Mouse (Mus musculus) MEL (cell line): ENCODE data around the gene Gabrb3. TPM values are rescaled to one million over a fixed set of nuclear protein-coding genes. Genes with fewer than 3 reads are reported as not detected.

Source experiments
- DNase-seq: peaks from one replicate; pipeline ENCODE4 v3.0.0; 2011; ENCODE audit warnings: low read depth, low spot score
- H3K27ac ChIP-seq: 2 replicates; pipeline ENCODE4 v1.5.1; 2012; ENCODE audit warnings: low read depth, mild to moderate bottlenecking, control low read depth, low read length, moderate library complexity; ENCODE audit not compliant: control insufficient read depth
- H3K27me3 ChIP-seq, 2 experiments: fragments of 150-350 bp in 1 of 2; sonication (generic) in 1 of 2; 2 replicates each; pipeline ENCODE4 v1.6.1; 2012; ENCODE audit warnings: low read length in 2 of 2, mild to moderate bottlenecking in 2 of 2, improper control_type of control experiment in 1 of 2, moderate library complexity in 1 of 2; ENCODE audit not compliant: insufficient read depth in 2 of 2, control insufficient read depth in 1 of 2
- H3K36me3 ChIP-seq, 2 experiments: 2 replicates each; pipeline ENCODE4 v1.6.1; 2012 to 2014; ENCODE audit warnings: low read length in 2 of 2, improper control_type of control experiment in 1 of 2, inconsistent platforms in 1 of 2, mild to moderate bottlenecking in 1 of 2; ENCODE audit not compliant: insufficient read depth in 2 of 2, control insufficient read depth in 1 of 2
- H3K4me1 ChIP-seq, 2 experiments: fragments of 150-350 bp in 1 of 2; sonication (generic) in 1 of 2; 2 replicates each; pipeline ENCODE4 v1.6.1; 2012; ENCODE audit warnings: low read length in 2 of 2, improper control_type of control experiment in 1 of 2, mild to moderate bottlenecking in 1 of 2; ENCODE audit not compliant: insufficient read depth in 2 of 2, control insufficient read depth in 1 of 2
- H3K4me3 ChIP-seq, 2 experiments: fragments of 150-350 bp in 1 of 2; sonication (generic) in 1 of 2; 2 replicates each; pipeline ENCODE4 v1.5.1; 2012; ENCODE audit warnings: low read depth in 2 of 2, low read length in 2 of 2, mild to moderate bottlenecking in 2 of 2, moderate library complexity in 2 of 2, control low read depth in 1 of 2, improper control_type of control experiment in 1 of 2; ENCODE audit not compliant: control insufficient read depth in 1 of 2, insufficient read depth in 1 of 2
- H3K79me2 ChIP-seq: 2 replicates; pipeline ENCODE4 v1.6.1; 2012; ENCODE audit warnings: mild to moderate bottlenecking, low read length, moderate library complexity; ENCODE audit not compliant: control insufficient read depth, poor library complexity, insufficient read depth
- H3K9ac ChIP-seq: 2 replicates; pipeline ENCODE4 v1.6.1; 2012; ENCODE audit warnings: low read depth, mild to moderate bottlenecking, control low read depth, low read length, moderate library complexity; ENCODE audit not compliant: control insufficient read depth, poor library complexity, severe bottlenecking
- H3K9me3 ChIP-seq: fragments of 150-350 bp; sonication (generic); replicated peaks from 2 replicates; pipeline ENCODE4 v1.6.1; 2012; ENCODE audit warnings: mild to moderate bottlenecking, low read length, improper control_type of control experiment, moderate library complexity; ENCODE audit not compliant: insufficient read depth
- BHLHE40 ChIP-seq: IDR thresholded peaks from 2 replicates; pipeline ENCODE4 v1.6.1; 2012; ENCODE audit warnings: low read depth, mild to moderate bottlenecking, inconsistent platforms, low read length, improper control_type of control experiment, borderline replicate concordance
- CHD1 ChIP-seq: IDR thresholded peaks from 2 replicates; pipeline ENCODE4 v1.6.1; 2012; ENCODE audit warnings: low read depth, mild to moderate bottlenecking, inconsistent platforms, low read length, improper control_type of control experiment
- ELF1 ChIP-seq: IDR thresholded peaks from 2 replicates; pipeline ENCODE4 v1.6.1; 2014; ENCODE audit warnings: low read depth, mild to moderate bottlenecking, inconsistent platforms, low read length, improper control_type of control experiment, moderate library complexity
- ETS1 ChIP-seq: IDR thresholded peaks from 2 replicates; pipeline ENCODE4 v1.6.1; 2012; ENCODE audit warnings: low read depth, mild to moderate bottlenecking, inconsistent platforms, low read length, improper control_type of control experiment, moderate library complexity
- GATA1 ChIP-seq: IDR thresholded peaks from 2 replicates; pipeline ENCODE4 v1.6.1; 2011; ENCODE audit warnings: low read depth, low read length, improper control_type of control experiment
- HCFC1 ChIP-seq: IDR thresholded peaks from 2 replicates; pipeline ENCODE4 v1.6.1; 2012; ENCODE audit warnings: low read depth, mild to moderate bottlenecking, inconsistent platforms, low read length, improper control_type of control experiment, moderate library complexity
- JUND ChIP-seq: IDR thresholded peaks from 2 replicates; pipeline ENCODE4 v1.6.1; 2011; ENCODE audit warnings: low read depth, mild to moderate bottlenecking, improper control_type of control experiment, low read length
- KAT2A ChIP-seq: conservative IDR thresholded peaks from 2 replicates; pipeline ENCODE4 v1.6.1; 2012; ENCODE audit warnings: low read depth, low read length, improper control_type of control experiment, inconsistent platforms
- MAX ChIP-seq: IDR thresholded peaks from 2 replicates; pipeline ENCODE4 v1.6.1; 2011; ENCODE audit warnings: low read length, improper control_type of control experiment
- MAZ ChIP-seq: IDR thresholded peaks from 2 replicates; pipeline ENCODE4 v1.6.1; 2012; ENCODE audit warnings: low read depth, mild to moderate bottlenecking, inconsistent platforms, low read length, improper control_type of control experiment
- MXI1 ChIP-seq: IDR thresholded peaks from 2 replicates; pipeline ENCODE4 v1.6.1; 2011; ENCODE audit warnings: mild to moderate bottlenecking, low read depth, low read length, improper control_type of control experiment
- MYB ChIP-seq: IDR thresholded peaks from 2 replicates; pipeline ENCODE4 v1.6.1; 2011; ENCODE audit warnings: mild to moderate bottlenecking, low read depth, low read length, improper control_type of control experiment
- MYC ChIP-seq: IDR thresholded peaks from 2 replicates; pipeline ENCODE4 v1.6.1; 2011; ENCODE audit warnings: low read depth, mild to moderate bottlenecking, low read length, improper control_type of control experiment, moderate library complexity
- NELFE ChIP-seq: IDR thresholded peaks from 2 replicates; pipeline ENCODE4 v1.6.1; 2011; ENCODE audit warnings: low read depth, low read length, improper control_type of control experiment
- NRF1 ChIP-seq: IDR thresholded peaks from 2 replicates; pipeline ENCODE4 v1.6.1; 2014; ENCODE audit warnings: low read depth, mild to moderate bottlenecking, inconsistent platforms, low read length, improper control_type of control experiment, moderate library complexity; ENCODE audit not compliant: poor library complexity, insufficient read depth, severe bottlenecking
- POLR2A ChIP-seq, 2 experiments: IDR thresholded peaks; 2 replicates each; pipeline ENCODE4 v1.6.1; 2011 to 2012; ENCODE audit warnings: low read length in 2 of 2, mild to moderate bottlenecking in 2 of 2, control low read depth in 1 of 2, improper control_type of control experiment in 1 of 2, low read depth in 1 of 2, moderate library complexity in 1 of 2; ENCODE audit not compliant: control insufficient read depth in 1 of 2, insufficient read depth in 1 of 2, poor library complexity in 1 of 2
- POLR2AphosphoS5 ChIP-seq: IDR thresholded peaks from 2 replicates; pipeline ENCODE4 v1.6.1; 2012; ENCODE audit warnings: low read depth, borderline replicate concordance, mild to moderate bottlenecking, inconsistent platforms, low read length, moderate library complexity, mixed read lengths
- RAD21 ChIP-seq: IDR thresholded peaks from 2 replicates; pipeline ENCODE4 v1.6.1; 2011; ENCODE audit warnings: mild to moderate bottlenecking, low read depth, low read length, improper control_type of control experiment
- SIN3A ChIP-seq: IDR thresholded peaks from 2 replicates; pipeline ENCODE4 v1.6.1; 2012; ENCODE audit warnings: low read length, improper control_type of control experiment, inconsistent platforms
- SMC3 ChIP-seq: IDR thresholded peaks from 2 replicates; pipeline ENCODE4 v1.6.1; 2011; ENCODE audit warnings: low read depth, low read length, improper control_type of control experiment
- TAL1 ChIP-seq: IDR thresholded peaks from 2 replicates; pipeline ENCODE4 v1.6.1; 2012; ENCODE audit warnings: mild to moderate bottlenecking, inconsistent platforms, low read length, moderate library complexity, mixed read lengths
- UBTF ChIP-seq: IDR thresholded peaks from 2 replicates; pipeline ENCODE4 v1.6.1; 2012; ENCODE audit warnings: low read depth, mild to moderate bottlenecking, inconsistent platforms, low read length, improper control_type of control experiment, moderate library complexity, borderline replicate concordance; ENCODE audit not compliant: insufficient read depth
- USF2 ChIP-seq, 2 experiments: IDR thresholded peaks; 2 replicates each; pipeline ENCODE4 v1.6.1; 2011 to 2012; ENCODE audit warnings: improper control_type of control experiment in 2 of 2, low read length in 2 of 2, borderline replicate concordance in 1 of 2, inconsistent platforms in 1 of 2, low read depth in 1 of 2, mild to moderate bottlenecking in 1 of 2; ENCODE audit not compliant: insufficient read depth in 1 of 2
- ZKSCAN1 ChIP-seq: IDR thresholded peaks from 2 replicates; pipeline ENCODE4 v1.6.1; 2012; ENCODE audit warnings: low read depth, mild to moderate bottlenecking, inconsistent platforms, low read length, improper control_type of control experiment, moderate library complexity
- ZNF384 ChIP-seq: IDR thresholded peaks from 2 replicates; pipeline ENCODE4 v1.6.1; 2012; ENCODE audit warnings: low read depth, mild to moderate bottlenecking, inconsistent platforms, low read length, improper control_type of control experiment
- polyA plus RNA-seq, 2 experiments: library from polyadenylated mRNA; stranded (reverse) in 1 of 2; unstranded in 1 of 2; fragments of >175 nt in 1 of 2; fragments of >200 nt in 1 of 2; gene quantifications; 2 replicates each; pipeline versions ENCODE4 v1.2.1 to v1.2.4; 2012; ENCODE audit warnings: low replicate concordance in 2 of 2, low read depth in 1 of 2; ENCODE audit not compliant: insufficient read length in 2 of 2, insufficient read depth in 1 of 2, missing spikeins in 1 of 2
- total RNA-seq: library from RNA; depleted of rRNA; stranded (reverse); fragments of 300-350 nt; gene quantifications from 2 replicates; pipeline ENCODE4 v1.2.3, GENCODE M21; 2012

Gene Gabrb3
- total and polyA plus RNA-seq, 3 experiments = not detected

GRCm38 (mm10) chr7:57491795-57492194 is 72.3 kb downstream of the Gabrb3 start:
- no peaks in the 10 kb centered on the region for H3K9me3 ChIP-seq
- H3K9ac ChIP-seq = no peak overlapping the region
- no peak overlapping the region for H3K4me3 ChIP-seq
- no peaks in the 10 kb centered on the region for H3K27me3 ChIP-seq
- no peaks in the 10 kb centered on the region for H3K4me1 ChIP-seq
- no peaks in the 10 kb centered on the region for H3K36me3 ChIP-seq
- no peak for DNase-seq
- H3K27ac ChIP-seq = no peak overlapping the region
- TF ChIP-seq ZNF384 = no peak
- TF ChIP-seq ETS1 = no peak
- TF ChIP-seq JUND = no peak
- no peak for TF ChIP-seq MYB
- no peak for TF ChIP-seq USF2 (IDR thresholded peaks at IDR 0.05; ENCODE audit: borderline replicate concordance in 1 of 2, insufficient read depth in 1 of 2, low read depth in 1 of 2, low read length in 2 of 2)
- TF ChIP-seq SIN3A = no peak
- no peaks in the 10 kb centered on the region for H3K79me2 ChIP-seq

- H3K79me2 ChIP-seq = no peaks in the 10 kb centered on the region
- TF ChIP-seq POLR2A (IDR thresholded peaks at IDR 0.05; ENCODE audit: control insufficient read depth in 1 of 2, insufficient read depth in 1 of 2, low read depth in 1 of 2, low read length in 2 of 2, poor library complexity in 1 of 2) (no peak), UBTF (no peak), MAZ (no peak), KAT2A (no peak), BHLHE40 (no peak), HCFC1 (no peak)
- no peaks in the 10 kb centered on the region for H3K9me3 ChIP-seq
- no peaks in the 10 kb centered on the region for H3K4me1 ChIP-seq
- no peak overlapping the region for H3K4me3 ChIP-seq
- H3K27ac ChIP-seq = no peak overlapping the region
- H3K9ac ChIP-seq = no peak overlapping the region
- H3K27me3 ChIP-seq = no peaks in the 10 kb centered on the region
- DNase-seq = no peak
- no peaks in the 10 kb centered on the region for H3K36me3 ChIP-seq
These were observed 83.3 kb downstream of the Gabrb3 start for GRCm38 (mm10) chr7:57502809-57503208.

- H3K36me3 ChIP-seq = no peaks in the 10 kb centered on the region
- H3K27ac ChIP-seq = no peak overlapping the region
- no peak for DNase-seq
- no peaks in the 10 kb centered on the region for H3K27me3 ChIP-seq
- no peaks in the 10 kb centered on the region for H3K4me1 ChIP-seq
- H3K4me3 ChIP-seq = no peak overlapping the region
- no peak overlapping the region for H3K9ac ChIP-seq
- no peaks in the 10 kb centered on the region for H3K9me3 ChIP-seq
- no peaks in the 10 kb centered on the region for H3K79me2 ChIP-seq
- no peak for TF ChIP-seq POLR2AphosphoS5
- TF ChIP-seq TAL1 = no peak
- TF ChIP-seq ZKSCAN1 = no peak
- TF ChIP-seq GATA1 = no peak
- TF ChIP-seq MAX = no peak
- TF ChIP-seq SMC3 = no peak
- TF ChIP-seq NELFE = no peak
- no peak for TF ChIP-seq NRF1
- TF ChIP-seq ELF1 = no peak
- no peak for TF ChIP-seq ZNF384
- no peak for TF ChIP-seq HCFC1
- TF ChIP-seq RAD21 = no peak
- no peak for TF ChIP-seq MAZ
- TF ChIP-seq MXI1 = no peak
- no peak for TF ChIP-seq MYC
- TF ChIP-seq ETS1 = no peak
- TF ChIP-seq CHD1 = no peak
These were observed 89.6 kb downstream of the Gabrb3 start for GRCm38 (mm10) chr7:57508860-57509632.
